Mouse (Mus musculus): Measurements from ENCODE around the gene Rbm41. TPM values are rescaled to one million over a fixed set of nuclear protein-coding genes. Genes with fewer than 3 reads are reported as not detected.

Rbm41 gene
- total RNA-seq (2021): 1 to 10 TPM; 9.2 to 9.8 TPM

- peak; percentile 26 to 57 for DNase-seq (ENCODE audit: extremely low spot score in 1 of 2, low spot score in 2 of 2)
- intact Hi-C loops (cut with DNase I): no loop called here
These were observed at the start of gene Rbm41 for GRCm38 (mm10) chrX:139997740-139998690. Gene Rbm41 (minus strand): TSS chrX:139998595.

- no peak for DNase-seq (ENCODE audit: extremely low spot score in 1 of 2, low spot score in 2 of 2)
- intact Hi-C loops (cut with DNase I): no loop called here
These were observed 283 bp upstream of the Rbm41 start for GRCm38 (mm10) chrX:139998691-139999065.

GRCm38 (mm10) chrX:139982115-139982514, 16.3 kb downstream of the Rbm41 start:
- DNase-seq (ENCODE audit: extremely low spot score in 1 of 2, low spot score in 2 of 2): no peak
- intact Hi-C loops (cut with DNase I): no loop called here

GRCm38 (mm10) chrX:139933507-139933906, 64.9 kb downstream of the Rbm41 start:
- intact Hi-C loops (cut with DNase I): no loop called here
- no peak for DNase-seq (ENCODE audit: extremely low spot score in 1 of 2, low spot score in 2 of 2)

GRCm38 (mm10) chrX:139932472-139932871, 65.9 kb downstream of the Rbm41 start:
- DNase-seq (ENCODE audit: extremely low spot score in 1 of 2, low spot score in 2 of 2): no peak

GRCm38 (mm10) chrX:139920572-139920971, 77.8 kb downstream of the Rbm41 start:
- DNase-seq (ENCODE audit: extremely low spot score in 1 of 2, low spot score in 2 of 2): no peak
- intact Hi-C loops (cut with DNase I): no loop called here

More at GRCm38 (mm10) chrX:139932472-139932871, 65.9 kb downstream of the Rbm41 start:
- intact Hi-C loops (cut with DNase I): no loop called here

- no peak for DNase-seq (ENCODE audit: extremely low spot score in 1 of 2, low spot score in 2 of 2)
- intact Hi-C loops (cut with DNase I): no loop called here
These were observed 107.0 kb downstream of the Rbm41 start for GRCm38 (mm10) chrX:139891387-139891786.

- DNase-seq (ENCODE audit: extremely low spot score in 1 of 2, low spot score in 2 of 2): no peak
- intact Hi-C loops (cut with DNase I): no loop called here
These were observed 115.2 kb downstream of the Rbm41 start for GRCm38 (mm10) chrX:139883221-139883620.

GRCm38 (mm10) chrX:139877936-139878335, 120.5 kb downstream of the Rbm41 start:
- DNase-seq (ENCODE audit: extremely low spot score in 1 of 2, low spot score in 2 of 2): no peak
- intact Hi-C loops (cut with DNase I): no loop called here

- DNase-seq (ENCODE audit: extremely low spot score in 1 of 2, low spot score in 2 of 2): no peak
- intact Hi-C loops (cut with DNase I): no loop called here
These were observed 121.3 kb downstream of the Rbm41 start for GRCm38 (mm10) chrX:139877105-139877504.

GRCm38 (mm10) chrX:139870938-139871791, 127.2 kb downstream of the Rbm41 start, which contains the start of gene Morc4:
Gene Morc4 (minus strand): TSS chrX:139871677.
- intact Hi-C loops (cut with DNase I): no loop called here
- DNase-seq (ENCODE audit: extremely low spot score in 1 of 2, low spot score in 2 of 2): peak; percentile 27 to 57

GRCm38 (mm10) chrX:139870300-139870711, 128.1 kb downstream of the Rbm41 start:
- peak in 1 of 2 experiments; percentile 23 for DNase-seq (ENCODE audit: extremely low spot score in 1 of 2, low spot score in 2 of 2)

GRCm38 (mm10) chrX:139859402-139859801, 139.0 kb downstream of the Rbm41 start:
- no peak for DNase-seq (ENCODE audit: extremely low spot score in 1 of 2, low spot score in 2 of 2)
- intact Hi-C loops (cut with DNase I): no loop called here

More at GRCm38 (mm10) chrX:139870300-139870711, 128.1 kb downstream of the Rbm41 start:
- intact Hi-C loops (cut with DNase I): no loop called here

- no peak for DNase-seq (ENCODE audit: extremely low spot score in 1 of 2, low spot score in 2 of 2)
- intact Hi-C loops (cut with DNase I): no loop called here
These were observed 143.6 kb downstream of the Rbm41 start for GRCm38 (mm10) chrX:139854795-139855194.

- no peak for DNase-seq (ENCODE audit: extremely low spot score in 1 of 2, low spot score in 2 of 2)
- intact Hi-C loops (cut with DNase I): no loop called here
These were observed 157.3 kb downstream of the Rbm41 start for GRCm38 (mm10) chrX:139841091-139841490.

Other genes starting within 250 kb of the Rbm41 start
- gene Ripply1, start 216.2 kb downstream of the Rbm41 start, total RNA-seq (2021): not detected
- gene Cldn2, start 197.8 kb downstream of the Rbm41 start, total RNA-seq (2021): under 1 TPM; 0.17 to 0.57 TPM
- gene Morc4, start 126.9 kb downstream of the Rbm41 start, total RNA-seq (2021): 1 to 10 TPM; 4.8 to 5.8 TPM
- gene Nup62cl, start 64.1 kb upstream of the Rbm41 start, total RNA-seq (2021): 1 to 10 TPM in 1 of 2 experiments, under 1 TPM in 1; 0.34 to 1.1 TPM
- not detected for gene Pih1h3b, start 64.3 kb upstream of the Rbm41 start, total RNA-seq (2021)

Measured in left cerebral cortex, postnatal 10 days (tissue).